Mouse (Mus musculus) neural tube, embryonic 10.5 days (tissue): ENCODE data around the gene Aggf1.
"Not testable (repeated sequence)": the region's sequence is repeated elsewhere in the genome, so short reads cannot be mapped to it uniquely, and the experiment has no call there.

ENCODE experiments used
- DNase-seq: peaks from one replicate; pipeline ENCODE4 v3.0.0-alpha.2; 2017; ENCODE audit warnings: low spot score; ENCODE audit errors: extremely low spot score

Gene Aggf1

GRCm38 (mm10) chr13:95374701-95375553 lies at the start of gene Aggf1:
TSS of gene Aggf1 (minus strand) at chr13:95375352.
- DNase-seq = peak; percentile 88

GRCm38 (mm10) chr13:95424932-95425331 lies 49.8 kb upstream of the Aggf1 start:
- DNase-seq = no peak

GRCm38 (mm10) chr13:95419204-95419749 lies 44.1 kb upstream of the Aggf1 start:
- DNase-seq = peak; percentile 39

- no peak for DNase-seq
Measured at GRCm38 (mm10) chr13:95418575-95419203, 43.5 kb upstream of the Aggf1 start.

GRCm38 (mm10) chr13:95412257-95412656 lies 37.1 kb upstream of the Aggf1 start:
- DNase-seq = no peak

GRCm38 (mm10) chr13:95393242-95393641 lies 18.1 kb upstream of the Aggf1 start:
- no peak for DNase-seq

- DNase-seq = peak; percentile 81
Measured at GRCm38 (mm10) chr13:95389866-95390865, 15.0 kb upstream of the Aggf1 start.

- DNase-seq = no peak
Measured at GRCm38 (mm10) chr13:95388226-95388625, 13.1 kb upstream of the Aggf1 start.

GRCm38 (mm10) chr13:95382418-95382817 lies 7.3 kb upstream of the Aggf1 start:
- DNase-seq = no peak

GRCm38 (mm10) chr13:95378696-95379095 lies 3.5 kb upstream of the Aggf1 start:
- no peak for DNase-seq

- DNase-seq = not testable (repeated sequence)
Measured at GRCm38 (mm10) chr13:95376689-95377289, 1.6 kb upstream of the Aggf1 start.

GRCm38 (mm10) chr13:95375554-95375914 lies 382 bp upstream of the Aggf1 start:
- no peak for DNase-seq

GRCm38 (mm10) chr13:95366356-95366755 lies 8.8 kb downstream of the Aggf1 start:
- DNase-seq = no peak

GRCm38 (mm10) chr13:95363440-95363839 lies 11.7 kb downstream of the Aggf1 start:
- no peak for DNase-seq

GRCm38 (mm10) chr13:95358223-95358622 lies 16.9 kb downstream of the Aggf1 start:
- no peak for DNase-seq

- DNase-seq = no peak
Measured at GRCm38 (mm10) chr13:95348476-95348875, 26.7 kb downstream of the Aggf1 start.

GRCm38 (mm10) chr13:95347018-95347696 lies 28.0 kb downstream of the Aggf1 start:
- peak; percentile 87 for DNase-seq

- no peak for DNase-seq
Measured at GRCm38 (mm10) chr13:95345869-95346268, 29.3 kb downstream of the Aggf1 start.

GRCm38 (mm10) chr13:95343470-95343869 lies 31.7 kb downstream of the Aggf1 start:
- DNase-seq = no peak

GRCm38 (mm10) chr13:95336122-95336677 lies 39.0 kb downstream of the Aggf1 start:
- DNase-seq = no peak
